Mouse (Mus musculus) hindbrain, embryonic 12.5 days (tissue): ENCODE results near the gene Rhbdf2. TPM values are rescaled to one million over a fixed set of nuclear protein-coding genes. Genes with fewer than 3 reads are reported as not detected.
A peak's percentile ranks its signal among the peaks of the same experiment; 100 is the strongest.
"Not testable (repeated sequence)": the region's sequence is repeated elsewhere in the genome, so short reads cannot be mapped to it uniquely, and the experiment has no call there.

Experiments
- ATAC-seq: fragments of 200-750 bp; cut with Nextera tagmentation; 2 replicates; pipeline ENCODE4 v1.8.0; 2017; ENCODE audit warnings: moderate TSS enrichment; ENCODE audit not compliant: low FRiP score
- H3K27ac ChIP-seq: fragments of 300-500 bp; sonication (generic); 2 replicates; pipeline ENCODE4 v1.5.1; 2016; ENCODE audit warnings: mild to moderate bottlenecking
- H3K27me3 ChIP-seq: fragments of 300-500 bp; sonication (generic); 2 replicates; pipeline ENCODE4 v1.6.1; 2016; ENCODE audit warnings: mild to moderate bottlenecking
- H3K36me3 ChIP-seq: fragments of 300-500 bp; sonication (generic); 2 replicates; pipeline ENCODE4 v1.6.1; 2016; ENCODE audit warnings: mild to moderate bottlenecking
- H3K4me1 ChIP-seq: fragments of 300-500 bp; sonication (generic); 2 replicates; pipeline ENCODE4 v1.6.1; 2016
- H3K4me2 ChIP-seq: fragments of 300-500 bp; sonication (generic); replicated peaks from 2 replicates; pipeline ENCODE4 v1.6.1; 2016; ENCODE audit warnings: mild to moderate bottlenecking
- H3K4me3 ChIP-seq: fragments of 300-500 bp; sonication (generic); 2 replicates; pipeline ENCODE4 v1.5.1; 2016; ENCODE audit warnings: mild to moderate bottlenecking
- H3K9ac ChIP-seq: fragments of 300-500 bp; sonication (generic); 2 replicates; pipeline ENCODE4 v1.6.1; 2016; ENCODE audit warnings: mild to moderate bottlenecking, moderate library complexity
- H3K9me3 ChIP-seq: fragments of 300-500 bp; sonication (generic); replicated peaks from 2 replicates; pipeline ENCODE4 v1.6.1; 2016; ENCODE audit warnings: mild to moderate bottlenecking
- WGBS: fragments of 180-500 bp; shearing (Covaris S2); methylation state at CpG from one replicate; pipeline ENCODE4 v1.1.7; 2016; 5-methylcytosine and 5-hydroxymethylcytosine counted together
- polyA plus RNA-seq: library from polyadenylated mRNA; unstranded; fragments of >200 nt; fragmentation: Nextera tagmentation; extraction: Ambion mirVana; gene quantifications from 2 replicates; pipeline ENCODE4 v1.2.1, GENCODE M21; 2016

Gene Rhbdf2
- polyA plus RNA-seq, 1 experiment from 2014 or later, result 3.7 TPM

GRCm38 (mm10) chr11:116636607-116637006, 9.8 kb upstream of the Rhbdf2 start:
- not testable (repeated sequence) for H3K9ac ChIP-seq, H3K4me2 ChIP-seq, H3K36me3 ChIP-seq, ATAC-seq, H3K9me3 ChIP-seq, H3K4me1 ChIP-seq, H3K27ac ChIP-seq, H3K27me3 ChIP-seq, H3K4me3 ChIP-seq
- 84% methylated on average over 8 of the region's 8 CpGs for WGBS

- no peaks in the 10 kb centered on the region for H3K9me3 ChIP-seq
- no peak overlapping the region for H3K9ac ChIP-seq
- H3K27me3 ChIP-seq, result no peaks in the 10 kb centered on the region
- H3K4me3 ChIP-seq, result no peak overlapping the region
- H3K4me2 ChIP-seq, result no peak overlapping the region
- no peaks in the 10 kb centered on the region for H3K36me3 ChIP-seq
- peaks cover 6% of the 10 kb centered on the region; the same call in 1 of the 2 replicates for H3K4me1 ChIP-seq
- 80% methylated on average over 10 of the region's 10 CpGs for WGBS
- ATAC-seq, result no peak
- no peak overlapping the region for H3K27ac ChIP-seq
Measured at GRCm38 (mm10) chr11:116632962-116633361, 6.1 kb upstream of the Rhbdf2 start.

- no peaks in the 10 kb centered on the region for H3K9me3 ChIP-seq
- H3K4me1 ChIP-seq, result peaks cover 6% of the 10 kb centered on the region; the same call in 1 of the 2 replicates
- no peak for ATAC-seq
- 0 out of 2 replicates have a peak overlapping the region, but pooled peaks have one; percentile 15 for H3K9ac ChIP-seq
- 60% methylated on average over 12 of the region's 12 CpGs for WGBS
- H3K27me3 ChIP-seq, result 0 out of 2 replicates have a peak, but pooled peaks cover 5% of the 10 kb centered on the region
- no peak overlapping the region for H3K4me2 ChIP-seq
- H3K4me3 ChIP-seq, result no peak overlapping the region
- no peaks in the 10 kb centered on the region for H3K36me3 ChIP-seq
- no peak overlapping the region for H3K27ac ChIP-seq
Measured at GRCm38 (mm10) chr11:116630171-116630965, 3.5 kb upstream of the Rhbdf2 start.

DNA sequence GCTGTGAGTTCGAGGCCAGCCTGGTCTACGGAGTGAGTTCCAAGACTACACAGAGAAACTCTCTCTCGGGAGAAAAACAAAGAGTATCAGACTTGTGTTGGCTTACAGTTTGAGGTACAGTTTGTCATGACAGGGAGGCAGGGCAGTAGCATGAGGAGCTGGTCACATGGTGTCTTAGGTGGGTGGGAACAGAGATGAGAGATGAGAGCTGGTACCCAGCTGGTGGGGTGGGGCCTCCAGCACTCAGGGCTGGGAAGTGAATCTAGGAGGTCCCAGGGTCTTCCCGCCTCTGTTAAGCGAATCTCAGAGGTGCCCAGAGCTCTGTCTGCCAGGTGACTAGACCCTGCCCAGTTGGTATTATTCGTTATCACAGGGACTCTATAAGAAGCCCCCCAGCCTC, 2.7 kb upstream of the Rhbdf2 start:
- Histone ChIP-seq H3K27ac (no peak overlapping the region), H3K9me3 (no peaks in the 10 kb centered on the region), H3K4me1 (peaks cover 7% of the 10 kb centered on the region; the same call in 1 of the 2 replicates), H3K9ac (no peak overlapping the region), H3K36me3 (no peaks in the 10 kb centered on the region), H3K4me2 (no peak overlapping the region), H3K4me3 (no peak overlapping the region), H3K27me3 (peaks cover 14% of the 10 kb centered on the region)
- ATAC-seq, result no peak
- 93% methylated on average over 6 of the region's 6 CpGs for WGBS

DNA sequence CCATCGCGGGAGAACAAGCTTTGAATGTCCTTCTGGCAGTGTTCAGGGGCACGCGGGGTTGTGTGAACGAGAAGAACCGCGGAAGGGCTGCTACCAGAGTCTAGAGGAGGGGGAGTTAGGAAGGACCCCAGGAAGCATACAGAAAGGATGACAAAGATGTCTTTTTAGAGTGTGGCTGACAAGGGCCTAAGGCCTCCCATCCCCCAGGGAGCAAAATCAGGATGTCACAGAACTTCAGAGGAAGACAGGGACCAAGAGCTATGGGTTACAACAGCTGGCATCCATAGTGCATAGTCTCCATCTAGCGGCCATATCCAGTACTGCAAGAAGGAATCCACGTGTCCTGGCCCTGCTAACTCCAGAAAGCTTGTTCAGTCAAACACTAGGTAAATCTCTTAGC, 1.9 kb upstream of the Rhbdf2 start:
- no peaks in the 10 kb centered on the region for H3K36me3 ChIP-seq
- peaks cover 14% of the 10 kb centered on the region for H3K4me1 ChIP-seq
- H3K27me3 ChIP-seq, result peaks cover 22% of the 10 kb centered on the region
- ATAC-seq, result peak; percentile 38; the same call in 1 of the 2 replicates
- WGBS, result 58% methylated on average over 9 of the region's 9 CpGs
- H3K4me3 ChIP-seq, result no peak overlapping the region
- H3K4me2 ChIP-seq, result no peak overlapping the region
- no peak overlapping the region for H3K9ac ChIP-seq
- no peaks in the 10 kb centered on the region for H3K9me3 ChIP-seq
- no peak overlapping the region for H3K27ac ChIP-seq

- Histone ChIP-seq H3K27me3 (peaks cover 35% of the 10 kb centered on the region), H3K9me3 (no peaks in the 10 kb centered on the region), H3K4me3 (no peak overlapping the region), H3K4me2 (no peak overlapping the region), H3K36me3 (no peaks in the 10 kb centered on the region), H3K4me1 (peaks cover 19% of the 10 kb centered on the region), H3K27ac (no peak overlapping the region), H3K9ac (no peak overlapping the region)
- 36% methylated on average over 10 of the region's 10 CpGs for WGBS
- ATAC-seq, result no peak
Measured at GRCm38 (mm10) chr11:116627072-116628020, 527 bp upstream of the Rhbdf2 start.

DNA sequence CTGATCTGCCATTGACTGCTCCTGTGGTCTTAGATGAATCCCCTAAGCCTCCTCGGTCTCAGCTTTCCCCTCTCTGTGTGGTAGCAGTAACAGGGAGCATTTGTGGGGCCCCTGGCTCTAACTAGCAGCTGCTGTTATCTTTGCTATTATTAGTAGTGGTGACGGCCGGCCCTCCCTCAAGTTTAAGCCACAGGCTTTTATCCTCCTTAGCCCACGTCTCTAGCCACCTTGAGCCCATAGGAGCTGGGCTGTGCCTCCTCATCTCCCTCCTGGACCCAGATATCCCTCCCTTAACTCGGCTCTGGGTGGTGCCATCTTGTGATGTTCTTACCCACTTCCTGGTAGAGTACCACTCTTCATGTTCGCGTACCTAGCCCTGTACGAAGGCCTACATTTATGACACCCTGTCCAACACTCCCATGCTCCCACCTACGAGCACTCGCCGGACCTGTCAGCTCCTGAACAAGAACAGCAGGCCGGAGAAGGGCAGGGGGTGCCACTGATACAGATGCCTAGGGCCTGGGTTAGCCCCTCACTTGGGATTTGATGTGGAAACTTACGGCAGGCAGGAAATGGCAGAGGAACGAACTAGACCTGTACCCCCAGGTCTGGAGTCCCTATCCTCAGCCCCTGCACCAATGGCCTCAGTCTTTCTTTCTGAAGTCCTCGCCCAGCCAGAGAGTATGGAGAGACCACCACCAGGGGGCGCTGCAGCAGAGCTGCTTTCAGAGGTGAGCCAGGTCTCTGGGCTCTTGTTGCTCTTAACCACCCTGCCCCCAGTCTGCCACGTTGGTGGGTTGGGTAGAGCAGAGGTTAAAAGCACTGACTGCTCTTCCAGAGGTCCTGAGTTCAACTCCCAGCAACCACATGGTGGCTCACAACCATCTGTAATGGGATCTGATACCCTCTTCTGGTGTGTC, 1.5 kb downstream of the Rhbdf2 start:
- 75% methylated on average over 17 of the region's 17 CpGs for WGBS
- no peak overlapping the region for H3K9ac ChIP-seq
- H3K36me3 ChIP-seq, result no peaks in the 10 kb centered on the region
- H3K4me2 ChIP-seq, result no peak overlapping the region
- H3K9me3 ChIP-seq, result no peaks in the 10 kb centered on the region
- H3K27ac ChIP-seq, result no peak overlapping the region
- ATAC-seq, result no peak
- H3K27me3 ChIP-seq, result peaks cover 51% of the 10 kb centered on the region
- H3K4me3 ChIP-seq, result no peak overlapping the region
- H3K4me1 ChIP-seq, result peaks cover 31% of the 10 kb centered on the region

GRCm38 (mm10) chr11:116624131-116624832, 2.5 kb downstream of the Rhbdf2 start:
- no peak overlapping the region for H3K27ac ChIP-seq
- no peaks in the 10 kb centered on the region for H3K9me3 ChIP-seq
- WGBS, result 13% methylated on average over 41 of the region's 42 CpGs
- H3K4me1 ChIP-seq, result peaks cover 38% of the 10 kb centered on the region
- peak overlapping the region; percentile 42 for H3K4me3 ChIP-seq
- H3K4me2 ChIP-seq, result peak overlapping the region; percentile 56
- ATAC-seq, result 0 out of 2 replicates have a peak, but pooled peaks have one; percentile 36
- H3K36me3 ChIP-seq, result no peaks in the 10 kb centered on the region
- peak overlapping the region; percentile 47 for H3K9ac ChIP-seq
- peaks cover 54% of the 10 kb centered on the region for H3K27me3 ChIP-seq

DNA sequence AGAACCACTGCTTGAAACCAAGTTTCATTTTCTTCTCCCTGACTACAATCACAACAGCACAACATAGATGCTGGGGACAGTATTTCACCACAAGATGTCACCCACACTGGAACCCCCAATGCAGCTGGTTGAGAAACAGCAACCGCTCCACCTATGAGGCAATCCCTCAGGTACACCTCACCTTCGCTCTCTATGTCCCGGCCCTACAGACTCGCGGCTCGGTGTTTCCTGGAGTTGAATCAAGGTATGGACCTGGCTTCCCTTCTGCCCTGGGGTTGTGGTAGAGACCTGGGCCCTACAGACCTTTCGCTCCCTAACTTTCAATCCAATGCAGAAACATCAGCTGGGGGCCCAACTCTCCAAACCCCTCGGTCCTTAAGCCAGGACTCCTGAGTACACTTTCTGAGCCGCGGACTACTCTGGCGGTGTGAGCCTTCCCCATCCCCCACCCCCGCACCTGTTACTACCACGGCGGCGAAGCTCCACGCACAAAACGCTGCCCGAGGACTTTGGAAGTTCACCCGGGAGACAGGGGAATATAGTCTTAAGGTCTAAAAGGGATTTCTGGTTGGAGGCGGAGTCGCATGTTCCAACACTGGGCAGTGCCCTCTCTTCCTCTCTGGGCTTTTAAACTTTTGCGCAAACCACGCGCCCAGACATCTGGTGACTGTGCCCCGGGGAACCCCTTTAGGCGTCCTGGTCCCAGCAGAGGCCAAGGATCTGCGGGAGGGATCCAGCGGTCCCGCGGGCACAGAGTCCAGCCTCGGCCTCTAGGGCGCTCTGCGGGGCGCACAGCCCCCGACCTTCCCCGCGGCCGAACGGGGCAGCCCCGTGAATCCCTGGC, 3.3 kb downstream of the Rhbdf2 start:
- peak overlapping the region; percentile 47 for H3K9ac ChIP-seq
- H3K27me3 ChIP-seq, result peaks cover 54% of the 10 kb centered on the region
- 6% methylated on average over 40 of the region's 40 CpGs for WGBS
- peaks cover 41% of the 10 kb centered on the region for H3K4me1 ChIP-seq
- H3K4me2 ChIP-seq, result peak overlapping the region; percentile 56
- no peaks in the 10 kb centered on the region for H3K9me3 ChIP-seq
- H3K27ac ChIP-seq, result no peak overlapping the region
- peak overlapping the region; percentile 42 for H3K4me3 ChIP-seq
- no peaks in the 10 kb centered on the region for H3K36me3 ChIP-seq
- ATAC-seq, result 0 out of 2 replicates have a peak, but pooled peaks have one; percentile 27

- H3K27me3 ChIP-seq, result peaks cover 49% of the 10 kb centered on the region
- H3K27ac ChIP-seq, result 0 out of 2 replicates have a peak overlapping the region, but pooled peaks have one; percentile 37
- no peak overlapping the region for H3K9ac ChIP-seq
- H3K4me1 ChIP-seq, result peaks cover 43% of the 10 kb centered on the region
- no peak for ATAC-seq
- WGBS, result 57% methylated on average over 6 of the region's 6 CpGs
- no peak overlapping the region for H3K4me2 ChIP-seq
- no peaks in the 10 kb centered on the region for H3K36me3 ChIP-seq
- H3K4me3 ChIP-seq, result no peak overlapping the region
- H3K9me3 ChIP-seq, result no peaks in the 10 kb centered on the region
Measured at GRCm38 (mm10) chr11:116621258-116621704, 5.5 kb downstream of the Rhbdf2 start.
